Mouse (Mus musculus): ENCODE data around the gene Gm28051.

The Gm28051 gene

GRCm38 (mm10) chr12:102757689-102758402, at the start of gene Gm28051, which contains the start of the genes Gon7 and Ubr7:
Gm28051 (minus strand) TSS chr12:102757765.
Gon7 (minus strand) TSS chr12:102757803.
Ubr7 (plus strand) TSS chr12:102757967.
- in situ Hi-C loops (cut with MboI, MseI): loop anchor here (10.0 kb wide), 1 partner anchor 1987 kb away; no protein-coding TSS in a partner anchor

DNA sequence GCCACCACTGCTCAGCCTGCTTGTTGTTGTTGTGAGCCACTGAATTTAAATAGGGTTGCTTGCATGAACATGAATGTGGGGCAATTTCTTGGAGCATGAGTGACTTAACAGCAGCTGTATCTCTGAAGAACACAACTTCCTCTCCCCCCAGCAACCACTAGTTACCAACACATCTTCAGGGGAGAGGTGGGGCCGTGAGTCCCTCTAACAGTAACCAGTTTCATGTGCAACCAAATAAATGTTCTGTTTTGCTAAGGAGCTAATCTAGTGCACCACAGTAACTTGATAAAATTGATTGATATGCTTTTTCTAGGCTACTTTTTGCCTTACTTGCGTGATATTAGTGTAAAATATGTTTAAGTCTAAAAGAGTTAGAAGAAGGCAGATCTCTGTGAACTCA, 42.0 kb upstream of the Gm28051 start:
- in situ Hi-C loops (cut with MboI, MseI): no loop called here

DNA sequence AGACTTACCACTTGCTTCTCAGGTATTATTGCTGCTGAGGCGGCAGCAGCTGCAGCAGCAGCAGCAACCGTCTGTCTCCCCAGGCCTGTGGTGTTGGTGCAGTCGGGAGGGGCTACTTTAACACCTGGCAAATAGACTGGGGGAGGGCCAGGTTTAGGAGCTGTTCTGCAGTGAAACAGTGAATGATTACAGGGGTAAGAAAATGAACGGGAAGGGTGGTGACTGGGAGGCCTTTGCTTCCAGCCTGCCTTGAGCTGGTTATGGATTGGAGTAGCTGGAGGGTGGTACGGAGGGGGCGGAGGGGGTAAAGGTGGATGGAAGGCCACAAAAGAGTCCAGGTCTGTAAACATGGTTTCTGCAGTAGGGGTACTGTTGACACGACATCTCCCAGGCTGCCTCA, 30.4 kb upstream of the Gm28051 start:
- in situ Hi-C loops (cut with MboI, MseI): loop anchor here (10.0 kb wide), 1 partner anchor 277 kb away; no protein-coding TSS in a partner anchor

DNA sequence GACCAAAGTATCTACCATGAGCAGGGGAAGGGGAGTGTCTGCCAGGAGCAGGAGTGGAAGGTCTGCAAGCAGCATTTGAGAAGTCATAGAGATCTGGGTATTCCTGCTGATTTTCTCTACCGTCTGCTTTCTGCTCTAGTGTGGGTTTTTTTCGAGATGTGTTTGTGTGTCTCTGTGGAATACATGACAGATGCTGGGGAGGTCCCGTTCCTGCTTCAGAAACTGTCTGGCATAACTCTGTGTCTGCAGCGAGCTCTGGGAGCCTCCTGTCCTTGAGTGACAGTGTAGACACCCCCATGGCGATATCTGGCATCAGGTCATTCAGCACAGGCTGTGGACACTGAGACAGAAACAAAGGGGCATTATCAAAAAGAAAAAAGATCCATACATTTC, 28.0 kb upstream of the Gm28051 start:
- in situ Hi-C loops (cut with MboI, MseI): loop anchor here (10.0 kb wide), 1 partner anchor 279 kb away; no protein-coding TSS in a partner anchor

- in situ Hi-C loops (cut with MboI, MseI): loop anchor here (10.0 kb wide), 1 partner anchor 280 kb away; no protein-coding TSS in a partner anchor
These were observed 27.5 kb upstream of the Gm28051 start for GRCm38 (mm10) chr12:102784899-102785592.

- in situ Hi-C loops (cut with MboI, MseI): loop anchor here (10.0 kb wide), 1 partner anchor 282 kb away; no protein-coding TSS in a partner anchor
These were observed 25.3 kb upstream of the Gm28051 start for GRCm38 (mm10) chr12:102782841-102783240.

GRCm38 (mm10) chr12:102779452-102779851, 21.9 kb upstream of the Gm28051 start:
- in situ Hi-C loops (cut with MboI, MseI): no loop called here

DNA sequence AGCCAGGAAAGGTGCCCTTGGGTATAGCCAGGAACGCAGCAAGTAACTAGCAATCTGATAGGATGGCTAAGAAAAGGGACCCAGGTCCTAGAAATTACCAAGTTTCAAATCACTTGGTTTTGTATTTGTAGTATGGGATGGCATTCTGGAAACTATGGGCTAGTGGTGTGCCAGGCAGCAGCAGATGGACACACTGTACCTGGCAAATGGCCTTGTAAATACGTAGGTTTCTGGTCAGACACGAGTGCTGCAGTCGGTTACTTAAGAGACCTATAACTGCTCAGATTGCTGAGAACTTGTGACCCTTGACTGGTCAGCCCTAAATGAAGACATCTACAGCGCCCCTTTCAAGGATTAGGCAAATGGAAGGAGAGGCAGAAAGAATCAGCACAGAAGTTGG, 20.6 kb upstream of the Gm28051 start:
- in situ Hi-C loops (cut with MboI, MseI): no loop called here

GRCm38 (mm10) chr12:102776035-102776434, 18.5 kb upstream of the Gm28051 start:
- in situ Hi-C loops (cut with MboI, MseI): no loop called here

GRCm38 (mm10) chr12:102772676-102773075, 15.1 kb upstream of the Gm28051 start:
- in situ Hi-C loops (cut with MboI, MseI): no loop called here

DNA sequence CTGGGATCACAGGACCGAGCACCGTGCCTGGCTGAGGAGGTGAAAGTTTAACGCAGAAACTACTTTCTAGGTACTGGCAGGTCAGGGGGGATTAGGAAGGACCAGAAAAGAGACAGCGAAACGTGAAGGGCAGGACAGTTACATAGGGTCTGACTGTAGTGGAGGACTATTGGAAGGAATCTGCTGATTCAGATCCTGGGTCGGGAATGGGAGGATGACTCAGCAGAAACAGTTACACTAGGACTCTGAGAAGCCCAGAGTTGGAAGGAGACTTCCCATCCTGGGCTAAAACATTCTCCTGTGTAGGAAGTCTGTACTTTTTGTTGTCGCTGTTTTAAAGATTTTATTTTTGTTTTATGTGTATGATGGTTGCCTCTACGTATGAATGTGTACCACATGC, 14.0 kb upstream of the Gm28051 start:
- in situ Hi-C loops (cut with MboI, MseI): no loop called here

DNA sequence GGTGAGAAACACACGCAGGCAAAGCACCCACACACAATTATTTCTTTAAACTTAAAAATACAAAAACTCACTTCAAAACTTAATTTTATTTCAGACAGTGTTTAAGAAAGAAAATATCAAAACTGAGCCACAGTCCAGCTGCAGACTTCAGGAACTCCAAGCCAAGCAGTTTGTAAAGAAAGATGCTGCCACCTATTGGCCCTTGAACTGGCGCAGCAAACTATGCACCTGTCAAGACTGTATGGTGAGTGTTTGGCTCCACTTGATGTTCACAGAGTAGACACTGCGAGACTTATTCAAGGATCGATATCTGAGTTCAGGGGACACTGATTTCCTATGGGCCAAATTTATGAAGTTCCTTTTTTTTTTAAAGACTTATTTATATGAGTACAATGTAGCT, 11.4 kb upstream of the Gm28051 start:
- in situ Hi-C loops (cut with MboI, MseI): no loop called here

DNA sequence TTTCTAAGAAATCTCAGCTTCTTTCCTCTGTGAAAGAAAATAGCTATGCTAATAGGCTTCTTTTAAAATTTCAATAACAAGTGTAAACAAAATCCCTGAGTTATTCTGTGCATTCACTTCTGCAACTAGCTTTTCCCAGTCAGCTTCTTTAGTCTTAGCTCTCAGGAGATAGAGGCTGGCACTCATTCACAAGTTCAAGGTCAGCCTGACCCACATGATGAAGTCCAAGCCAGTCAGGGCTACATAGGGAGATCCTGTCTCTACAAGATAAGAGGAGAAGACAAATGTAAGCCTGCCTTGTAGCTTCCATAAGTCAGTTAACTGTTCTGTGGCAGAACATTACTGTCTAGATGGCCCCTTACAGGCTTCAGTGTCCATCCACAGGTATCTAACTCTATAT, 6.1 kb upstream of the Gm28051 start:
- in situ Hi-C loops (cut with MboI, MseI): no loop called here

DNA sequence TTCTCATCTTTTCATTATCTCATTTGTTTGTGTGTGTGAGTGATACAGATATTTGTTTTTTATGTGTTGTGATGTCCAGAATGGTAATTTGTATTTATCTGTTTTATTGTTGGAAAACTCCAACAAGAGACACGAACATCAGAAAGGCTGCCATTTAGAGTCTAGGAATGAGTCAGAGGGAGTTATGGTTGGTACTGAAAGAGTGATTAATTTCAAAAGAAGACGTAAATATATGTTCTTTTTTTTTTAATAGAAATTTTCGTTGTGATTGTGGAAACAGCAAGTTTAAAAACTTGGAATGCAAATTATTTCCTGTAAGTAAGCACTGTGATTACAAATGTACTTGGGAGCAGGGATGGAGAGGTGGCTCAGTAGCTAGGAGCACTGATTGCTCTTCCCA, 4.1 kb upstream of the Gm28051 start:
- in situ Hi-C loops (cut with MboI, MseI): no loop called here

GRCm38 (mm10) chr12:102758936-102759335, 1.4 kb upstream of the Gm28051 start:
- in situ Hi-C loops (cut with MboI, MseI): loop anchor here (10.0 kb wide), 1 partner anchor 1986 kb away; no protein-coding TSS in a partner anchor

- in situ Hi-C loops (cut with MboI, MseI): loop anchor here (10.0 kb wide), 1 partner anchor 1986 kb away; no protein-coding TSS in a partner anchor
These were observed 815 bp upstream of the Gm28051 start, which contains the start of gene Gm20604 for GRCm38 (mm10) chr12:102758403-102758756. Gm20604 (minus strand) TSS chr12:102758672.

DNA sequence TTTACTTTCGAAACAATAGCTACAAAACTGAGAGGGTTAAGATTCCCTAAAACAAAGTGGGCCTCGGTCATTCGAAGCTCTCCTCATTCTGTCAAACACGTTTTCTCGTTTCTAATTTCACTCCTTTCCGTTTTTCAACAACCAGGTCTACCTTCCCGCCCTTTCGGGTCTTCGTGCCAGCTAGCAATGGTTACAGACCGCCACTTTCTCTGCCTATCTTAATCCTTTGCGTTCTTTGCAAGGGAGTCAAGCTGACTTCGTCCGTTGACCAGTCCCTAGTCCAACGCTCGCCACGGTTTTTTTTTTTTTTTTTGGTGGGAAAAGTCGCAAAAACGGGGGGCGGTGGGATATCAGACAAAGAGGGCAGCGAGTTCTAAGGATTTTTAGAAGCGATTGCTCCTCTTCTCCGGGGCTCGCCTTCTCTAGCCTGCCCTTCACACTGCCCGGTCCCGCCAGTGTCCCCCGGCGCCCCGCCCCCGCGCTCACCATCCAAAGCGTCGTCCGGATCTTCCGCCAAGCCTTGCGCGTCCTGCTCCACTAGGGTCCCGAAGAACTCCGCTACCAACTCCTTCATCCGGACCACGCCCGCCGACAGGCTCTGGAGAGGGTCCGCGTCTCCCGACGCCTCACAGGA, 393 bp downstream of the Gm28051 start:
- in situ Hi-C loops (cut with MboI, MseI): loop anchor here (10.0 kb wide), 1 partner anchor 1988 kb away; no protein-coding TSS in a partner anchor

- in situ Hi-C loops (cut with MboI, MseI): loop anchor here (10.0 kb wide), 1 partner anchor 1988 kb away; no protein-coding TSS in a partner anchor
These were observed 1.3 kb downstream of the Gm28051 start for GRCm38 (mm10) chr12:102756304-102756703.

GRCm38 (mm10) chr12:102748256-102748655, 9.3 kb downstream of the Gm28051 start:
- in situ Hi-C loops (cut with MboI, MseI): loop anchor here (25.0 kb wide), 1 partner anchor 236 kb away; no protein-coding TSS in a partner anchor

DNA sequence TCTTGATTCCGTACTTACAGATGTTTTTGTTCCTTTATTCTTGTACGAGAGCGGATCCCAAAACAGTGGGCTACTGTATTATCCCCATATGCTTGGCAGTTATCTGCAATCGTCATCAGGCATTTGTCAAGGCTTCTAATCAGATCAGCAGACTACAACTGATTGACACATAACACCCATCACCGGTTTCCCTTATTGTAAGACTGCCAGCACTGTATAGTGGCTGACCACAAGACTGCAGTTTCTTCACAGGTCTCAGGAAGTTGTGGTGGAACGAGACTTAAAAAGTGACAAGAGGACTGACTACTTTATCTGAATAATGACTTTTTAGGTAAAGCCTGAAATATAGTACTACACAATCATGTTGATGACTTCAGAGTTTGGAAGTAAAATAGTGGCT, 12.7 kb downstream of the Gm28051 start:
- in situ Hi-C loops (cut with MboI, MseI): loop anchor here (25.0 kb wide), 1 partner anchor 233 kb away; no protein-coding TSS in a partner anchor
